Mouse (Mus musculus): ENCODE measurements around the gene Olfr73. TPM values are rescaled to one million over a fixed set of nuclear protein-coding genes. Genes with fewer than 3 reads are reported as not detected.
"Not testable (repeated sequence)": the region's sequence is repeated elsewhere in the genome, so short reads cannot be mapped to it uniquely, and the experiment has no call there.

The Olfr73 gene
- total RNA-seq (2015) (not detected in 2 replicates), total RNA-seq (2017) (not detected in 2 replicates)

GRCm38 (mm10) chr2:88037599-88037998, at the start of gene Olfr73:
Gene Olfr73, minus strand, starts transcription at chr2:88037699.
- ATAC-seq (replicated peaks; ENCODE audit: poor library complexity), result no peak

GRCm38 (mm10) chr2:88071730-88072129, 34.2 kb upstream of the Olfr73 start, which contains the start of gene Olfr1163:
Gene Olfr1163, minus strand, starts transcription at chr2:88071830.
- ATAC-seq (replicated peaks; ENCODE audit: poor library complexity), result no peak

- ATAC-seq (replicated peaks; ENCODE audit: poor library complexity), result no peak
These were observed 26.1 kb upstream of the Olfr73 start for GRCm38 (mm10) chr2:88063587-88063986.

- ATAC-seq (replicated peaks; ENCODE audit: poor library complexity), result no peak
These were observed 13.5 kb upstream of the Olfr73 start, which contains the start of gene Olfr1162 for GRCm38 (mm10) chr2:88051029-88051428. Gene Olfr1162, minus strand, starts transcription at chr2:88051129.

- ATAC-seq (replicated peaks; ENCODE audit: poor library complexity), result not testable (repeated sequence)
These were observed 15.0 kb downstream of the Olfr73 start, which contains the start of gene Olfr1161 for GRCm38 (mm10) chr2:88022474-88022873. Gene Olfr1161, plus strand, starts transcription at chr2:88022774.

- no peak for ATAC-seq (replicated peaks; ENCODE audit: poor library complexity)
These were observed 29.8 kb downstream of the Olfr73 start, which contains the start of gene Olfr1160 for GRCm38 (mm10) chr2:88007515-88008318. Gene Olfr1160, minus strand, starts transcription at chr2:88008268.

- no peak for ATAC-seq (replicated peaks; ENCODE audit: poor library complexity)
These were observed 47.7 kb downstream of the Olfr73 start, which contains the start of gene Olfr1158 for GRCm38 (mm10) chr2:87989813-87990212. Gene Olfr1158, plus strand, starts transcription at chr2:87990113.

Other genes starting within 250 kb of the Olfr73 start
- gene Olfr1143, start 237.1 kb downstream of the Olfr73 start, total RNA-seq (2015), result not detected in 2 replicates
- not detected in 2 replicates for gene Olfr1143, start 237.1 kb downstream of the Olfr73 start, total RNA-seq (2017)
- gene Olfr1145, start 227.9 kb downstream of the Olfr73 start, total RNA-seq (2015), result not detected in 2 replicates
- gene Olfr1145, start 227.9 kb downstream of the Olfr73 start, total RNA-seq (2017), result not detected in 2 replicates
- not detected in 2 replicates for gene Olfr1148, start 207.2 kb downstream of the Olfr73 start, total RNA-seq (2015)
- gene Olfr1148, start 207.2 kb downstream of the Olfr73 start, total RNA-seq (2017), result not detected in 2 replicates
- gene Olfr1150-ps1, start 193.7 kb downstream of the Olfr73 start, total RNA-seq (2015), result not detected in 2 replicates
- gene Olfr1150-ps1, start 193.7 kb downstream of the Olfr73 start, total RNA-seq (2017), result not detected in 2 replicates
- gene Olfr1151, start 181.8 kb downstream of the Olfr73 start, total RNA-seq (2015), result not detected in 2 replicates
- not detected in 2 replicates for gene Olfr1151, start 181.8 kb downstream of the Olfr73 start, total RNA-seq (2017)
- not detected in 2 replicates for gene Olfr1152, start 171.2 kb downstream of the Olfr73 start, total RNA-seq (2015)
- gene Olfr1152, start 171.2 kb downstream of the Olfr73 start, total RNA-seq (2017), result not detected in 2 replicates
- gene Olfr1153, start 142.7 kb downstream of the Olfr73 start, total RNA-seq (2015), result not detected in 2 replicates
- not detected in 2 replicates for gene Olfr1153, start 142.7 kb downstream of the Olfr73 start, total RNA-seq (2017)
- not detected in 2 replicates for gene Olfr1154, start 132.5 kb downstream of the Olfr73 start, total RNA-seq (2015)
- not detected in 2 replicates for gene Olfr1154, start 132.5 kb downstream of the Olfr73 start, total RNA-seq (2017)
- not detected in 2 replicates for gene Olfr1155, start 92.6 kb downstream of the Olfr73 start, total RNA-seq (2015)
- gene Olfr1155, start 92.6 kb downstream of the Olfr73 start, total RNA-seq (2017), result not detected in 2 replicates
- gene Olfr1156, start 84.6 kb downstream of the Olfr73 start, total RNA-seq (2015), result not detected in 2 replicates
- gene Olfr1156, start 84.6 kb downstream of the Olfr73 start, total RNA-seq (2017), result not detected in 2 replicates
- not detected in 2 replicates for gene Olfr1157, start 69.4 kb downstream of the Olfr73 start, total RNA-seq (2015)
- gene Olfr1157, start 69.4 kb downstream of the Olfr73 start, total RNA-seq (2017), result not detected in 2 replicates
- gene Olfr74, start 63.0 kb downstream of the Olfr73 start, total RNA-seq (2015), result not detected in 2 replicates
- gene Olfr74, start 63.0 kb downstream of the Olfr73 start, total RNA-seq (2017), result not detected in 2 replicates
- not detected in 2 replicates for gene Olfr1158, start 47.6 kb downstream of the Olfr73 start, total RNA-seq (2015)
- not detected in 2 replicates for gene Olfr1158, start 47.6 kb downstream of the Olfr73 start, total RNA-seq (2017)
- not detected in 2 replicates for gene Olfr1160, start 29.4 kb downstream of the Olfr73 start, total RNA-seq (2015)
- gene Olfr1160, start 29.4 kb downstream of the Olfr73 start, total RNA-seq (2017), result not detected in 2 replicates
- gene Olfr1161, start 14.9 kb downstream of the Olfr73 start, total RNA-seq (2015), result not detected in 2 replicates
- not detected in 2 replicates for gene Olfr1161, start 14.9 kb downstream of the Olfr73 start, total RNA-seq (2017)
- gene Olfr1162, start 13.4 kb upstream of the Olfr73 start, total RNA-seq (2015), result not detected in 2 replicates
- not detected in 2 replicates for gene Olfr1162, start 13.4 kb upstream of the Olfr73 start, total RNA-seq (2017)
- gene Olfr1163, start 34.1 kb upstream of the Olfr73 start, total RNA-seq (2015), result not detected in 2 replicates
- not detected in 2 replicates for gene Olfr1163, start 34.1 kb upstream of the Olfr73 start, total RNA-seq (2017)
- gene Olfr1164, start 56.3 kb upstream of the Olfr73 start, total RNA-seq (2015), result not detected in 2 replicates
- gene Olfr1164, start 56.3 kb upstream of the Olfr73 start, total RNA-seq (2017), result not detected in 2 replicates
- not detected in 2 replicates for gene Olfr1166, start 90.6 kb upstream of the Olfr73 start, total RNA-seq (2015)
- not detected in 2 replicates for gene Olfr1166, start 90.6 kb upstream of the Olfr73 start, total RNA-seq (2017)
- not detected in 2 replicates for gene Olfr1167, start 117.5 kb upstream of the Olfr73 start, total RNA-seq (2015)
- not detected in 2 replicates for gene Olfr1167, start 117.5 kb upstream of the Olfr73 start, total RNA-seq (2017)
- gene Olfr1168, start 144.2 kb upstream of the Olfr73 start, total RNA-seq (2015), result not detected in 2 replicates
- gene Olfr1168, start 144.2 kb upstream of the Olfr73 start, total RNA-seq (2017), result not detected in 2 replicates
- gene Olfr1170, start 190.6 kb upstream of the Olfr73 start, total RNA-seq (2015), result not detected in 2 replicates
- not detected in 2 replicates for gene Olfr1170, start 190.6 kb upstream of the Olfr73 start, total RNA-seq (2017)
- gene Olfr1173, start 242.2 kb upstream of the Olfr73 start, total RNA-seq (2015), result not detected in 2 replicates
- not detected in 2 replicates for gene Olfr1173, start 242.2 kb upstream of the Olfr73 start, total RNA-seq (2017)